Mouse (Mus musculus) MEL (cell line): ENCODE results near the gene Tesc. TPM values are rescaled to one million over a fixed set of nuclear protein-coding genes. Genes with fewer than 3 reads are reported as not detected.

ENCODE experiments used
- DNase-seq: peaks from one replicate; pipeline ENCODE4 v3.0.0; 2011; ENCODE audit warnings: low read depth, low spot score
- H3K27ac ChIP-seq: 2 replicates; pipeline ENCODE4 v1.5.1; 2012; ENCODE audit warnings: low read depth, mild to moderate bottlenecking, control low read depth, low read length, moderate library complexity; ENCODE audit not compliant: control insufficient read depth
- H3K27me3 ChIP-seq, 2 experiments: fragments of 150-350 bp in 1 of 2; sonication (generic) in 1 of 2; 2 replicates each; pipeline ENCODE4 v1.6.1; 2012; ENCODE audit warnings: low read length in 2 of 2, mild to moderate bottlenecking in 2 of 2, improper control_type of control experiment in 1 of 2, moderate library complexity in 1 of 2; ENCODE audit not compliant: insufficient read depth in 2 of 2, control insufficient read depth in 1 of 2
- H3K36me3 ChIP-seq, 2 experiments: 2 replicates each; pipeline ENCODE4 v1.6.1; 2012 to 2014; ENCODE audit warnings: low read length in 2 of 2, improper control_type of control experiment in 1 of 2, inconsistent platforms in 1 of 2, mild to moderate bottlenecking in 1 of 2; ENCODE audit not compliant: insufficient read depth in 2 of 2, control insufficient read depth in 1 of 2
- H3K4me1 ChIP-seq, 2 experiments: fragments of 150-350 bp in 1 of 2; sonication (generic) in 1 of 2; 2 replicates each; pipeline ENCODE4 v1.6.1; 2012; ENCODE audit warnings: low read length in 2 of 2, improper control_type of control experiment in 1 of 2, mild to moderate bottlenecking in 1 of 2; ENCODE audit not compliant: insufficient read depth in 2 of 2, control insufficient read depth in 1 of 2
- H3K4me3 ChIP-seq, 2 experiments: fragments of 150-350 bp in 1 of 2; sonication (generic) in 1 of 2; 2 replicates each; pipeline ENCODE4 v1.5.1; 2012; ENCODE audit warnings: low read depth in 2 of 2, low read length in 2 of 2, mild to moderate bottlenecking in 2 of 2, moderate library complexity in 2 of 2, control low read depth in 1 of 2, improper control_type of control experiment in 1 of 2; ENCODE audit not compliant: control insufficient read depth in 1 of 2, insufficient read depth in 1 of 2
- H3K79me2 ChIP-seq: 2 replicates; pipeline ENCODE4 v1.6.1; 2012; ENCODE audit warnings: mild to moderate bottlenecking, low read length, moderate library complexity; ENCODE audit not compliant: control insufficient read depth, poor library complexity, insufficient read depth
- H3K9ac ChIP-seq: 2 replicates; pipeline ENCODE4 v1.6.1; 2012; ENCODE audit warnings: low read depth, mild to moderate bottlenecking, control low read depth, low read length, moderate library complexity; ENCODE audit not compliant: control insufficient read depth, poor library complexity, severe bottlenecking
- H3K9me3 ChIP-seq: fragments of 150-350 bp; sonication (generic); replicated peaks from 2 replicates; pipeline ENCODE4 v1.6.1; 2012; ENCODE audit warnings: mild to moderate bottlenecking, low read length, improper control_type of control experiment, moderate library complexity; ENCODE audit not compliant: insufficient read depth
- BHLHE40 ChIP-seq: IDR thresholded peaks from 2 replicates; pipeline ENCODE4 v1.6.1; 2012; ENCODE audit warnings: low read depth, mild to moderate bottlenecking, inconsistent platforms, low read length, improper control_type of control experiment, borderline replicate concordance
- CHD1 ChIP-seq: IDR thresholded peaks from 2 replicates; pipeline ENCODE4 v1.6.1; 2012; ENCODE audit warnings: low read depth, mild to moderate bottlenecking, inconsistent platforms, low read length, improper control_type of control experiment
- CTCF ChIP-seq, 3 experiments: IDR thresholded peaks in 2 of 3; conservative IDR thresholded peaks in 1 of 3; 2 replicates each; pipeline ENCODE4 v1.5.1; 2011 to 2012; ENCODE audit warnings: low read length in 3 of 3, low read depth in 2 of 3, mild to moderate bottlenecking in 2 of 3, improper control_type of control experiment in 1 of 3, inconsistent platforms in 1 of 3, mixed read lengths in 1 of 3, moderate library complexity in 1 of 3; ENCODE audit not compliant: control insufficient read depth in 1 of 3, insufficient read depth in 1 of 3, poor library complexity in 1 of 3, severe bottlenecking in 1 of 3
- ETS1 ChIP-seq: IDR thresholded peaks from 2 replicates; pipeline ENCODE4 v1.6.1; 2012; ENCODE audit warnings: low read depth, mild to moderate bottlenecking, inconsistent platforms, low read length, improper control_type of control experiment, moderate library complexity
- JUND ChIP-seq: IDR thresholded peaks from 2 replicates; pipeline ENCODE4 v1.6.1; 2011; ENCODE audit warnings: low read depth, mild to moderate bottlenecking, improper control_type of control experiment, low read length
- MAZ ChIP-seq: IDR thresholded peaks from 2 replicates; pipeline ENCODE4 v1.6.1; 2012; ENCODE audit warnings: low read depth, mild to moderate bottlenecking, inconsistent platforms, low read length, improper control_type of control experiment
- MXI1 ChIP-seq: IDR thresholded peaks from 2 replicates; pipeline ENCODE4 v1.6.1; 2011; ENCODE audit warnings: mild to moderate bottlenecking, low read depth, low read length, improper control_type of control experiment
- MYB ChIP-seq: IDR thresholded peaks from 2 replicates; pipeline ENCODE4 v1.6.1; 2011; ENCODE audit warnings: mild to moderate bottlenecking, low read depth, low read length, improper control_type of control experiment
- NELFE ChIP-seq: IDR thresholded peaks from 2 replicates; pipeline ENCODE4 v1.6.1; 2011; ENCODE audit warnings: low read depth, low read length, improper control_type of control experiment
- POLR2AphosphoS2 ChIP-seq: IDR thresholded peaks from 2 replicates; pipeline ENCODE4 v1.6.1; 2011; ENCODE audit warnings: low read length, improper control_type of control experiment
- RAD21 ChIP-seq: IDR thresholded peaks from 2 replicates; pipeline ENCODE4 v1.6.1; 2011; ENCODE audit warnings: mild to moderate bottlenecking, low read depth, low read length, improper control_type of control experiment
- SIN3A ChIP-seq: IDR thresholded peaks from 2 replicates; pipeline ENCODE4 v1.6.1; 2012; ENCODE audit warnings: low read length, improper control_type of control experiment, inconsistent platforms
- SMC3 ChIP-seq: IDR thresholded peaks from 2 replicates; pipeline ENCODE4 v1.6.1; 2011; ENCODE audit warnings: low read depth, low read length, improper control_type of control experiment
- TAL1 ChIP-seq: IDR thresholded peaks from 2 replicates; pipeline ENCODE4 v1.6.1; 2012; ENCODE audit warnings: mild to moderate bottlenecking, inconsistent platforms, low read length, moderate library complexity, mixed read lengths
- TBP ChIP-seq: IDR thresholded peaks from 2 replicates; pipeline ENCODE4 v1.8.0; 2011; ENCODE audit warnings: low read depth, low read length, improper control_type of control experiment
- TCF12 ChIP-seq: IDR thresholded peaks from 2 replicates; pipeline ENCODE4 v1.6.1; 2014; ENCODE audit warnings: low read depth, mild to moderate bottlenecking, inconsistent platforms, low read length, improper control_type of control experiment, moderate library complexity
- USF2 ChIP-seq, 2 experiments: IDR thresholded peaks; 2 replicates each; pipeline ENCODE4 v1.6.1; 2011 to 2012; ENCODE audit warnings: improper control_type of control experiment in 2 of 2, low read length in 2 of 2, borderline replicate concordance in 1 of 2, inconsistent platforms in 1 of 2, low read depth in 1 of 2, mild to moderate bottlenecking in 1 of 2; ENCODE audit not compliant: insufficient read depth in 1 of 2
- ZKSCAN1 ChIP-seq: IDR thresholded peaks from 2 replicates; pipeline ENCODE4 v1.6.1; 2012; ENCODE audit warnings: low read depth, mild to moderate bottlenecking, inconsistent platforms, low read length, improper control_type of control experiment, moderate library complexity
- ZMIZ1 ChIP-seq: IDR thresholded peaks from 2 replicates; pipeline ENCODE4 v1.6.1; 2012; ENCODE audit warnings: low read depth, mild to moderate bottlenecking, inconsistent platforms, low read length, improper control_type of control experiment, moderate library complexity
- polyA plus RNA-seq, 2 experiments: library from polyadenylated mRNA; stranded (reverse) in 1 of 2; unstranded in 1 of 2; fragments of >175 nt in 1 of 2; fragments of >200 nt in 1 of 2; gene quantifications; 2 replicates each; pipeline versions ENCODE4 v1.2.1 to v1.2.4; 2012; ENCODE audit warnings: low replicate concordance in 2 of 2, low read depth in 1 of 2; ENCODE audit not compliant: insufficient read length in 2 of 2, insufficient read depth in 1 of 2, missing spikeins in 1 of 2
- total RNA-seq: library from RNA; depleted of rRNA; stranded (reverse); fragments of 300-350 nt; gene quantifications from 2 replicates; pipeline ENCODE4 v1.2.3, GENCODE M21; 2012

Gene Tesc
- total and polyA plus RNA-seq, 3 experiments, result 0.07 TPM; not detected in 2

GRCm38 (mm10) chr5:118043761-118044160 is 16.2 kb downstream of the Tesc start:
- H3K79me2 ChIP-seq, result no peaks in the 10 kb centered on the region
- no peaks in the 10 kb centered on the region for H3K9me3 ChIP-seq
- no peak for DNase-seq
- H3K4me1 ChIP-seq, result peaks cover 0 to 3% of the 10 kb centered on the region in 2 experiments; a peak in 1 of 4 replicates
- no peaks in the 10 kb centered on the region for H3K27me3 ChIP-seq
- H3K36me3 ChIP-seq, result no peaks in the 10 kb centered on the region
- TF ChIP-seq SMC3 (no peak), TCF12 (no peak), MYB (no peak), SIN3A (no peak), NELFE (no peak), CHD1 (no peak), JUND (no peak), ZKSCAN1 (no peak), USF2 (IDR thresholded peaks at IDR 0.05; ENCODE audit: borderline replicate concordance in 1 of 2, insufficient read depth in 1 of 2, low read depth in 1 of 2, low read length in 2 of 2) (no peak), TAL1 (no peak), TBP (no peak), ZMIZ1 (no peak), BHLHE40 (no peak), ETS1 (no peak), MXI1 (no peak)
- no peak overlapping the region for H3K27ac ChIP-seq
- no peak overlapping the region for H3K4me3 ChIP-seq
- no peak overlapping the region for H3K9ac ChIP-seq

GRCm38 (mm10) chr5:118044907-118045306 is 17.4 kb downstream of the Tesc start:
- TF ChIP-seq POLR2AphosphoS2 (no peak), BHLHE40 (no peak), MAZ (no peak), RAD21 (no peak), ETS1 (no peak), CTCF (IDR thresholded peaks at IDR 0.05 in 2 of 3, conservative IDR thresholded peaks at IDR 0.05 in 1 of 3; ENCODE audit: control insufficient read depth in 1 of 3, insufficient read depth in 1 of 3, low read depth in 2 of 3, low read length in 3 of 3, poor library complexity in 1 of 3, severe bottlenecking in 1 of 3) (no peak), ZKSCAN1 (no peak), SIN3A (no peak)
- TF ChIP-seq, all 39 proteins: peak for 0
- Histone ChIP-seq H3K9me3 (no peaks in the 10 kb centered on the region), H3K27ac (no peak overlapping the region), H3K27me3 (no peaks in the 10 kb centered on the region), H3K4me1 (peaks cover 0 to 6% of the 10 kb centered on the region in 2 experiments; a peak in 1 of 4 replicates), H3K4me3 (no peak overlapping the region), H3K9ac (no peak overlapping the region), H3K79me2 (no peaks in the 10 kb centered on the region), H3K36me3 (no peaks in the 10 kb centered on the region)
- DNase-seq, result no peak
